Mouse (Mus musculus) olfactory bulb, adult 2 months (tissue): ENCODE measurements around the gene Gm49380. TPM values are rescaled to one million over a fixed set of nuclear protein-coding genes. Genes with fewer than 3 reads are reported as not detected.

Experiments
- H3K27ac ChIP-seq: fragments of 200-500 bp; 2 replicates; pipeline ENCODE4 v1.5.1; 2012; ENCODE audit warnings: low read depth, low read length; ENCODE audit not compliant: insufficient read depth
- H3K4me1 ChIP-seq: fragments of 200-500 bp; 2 replicates; pipeline ENCODE4 v1.6.1; 2012; ENCODE audit warnings: low read length; ENCODE audit not compliant: control insufficient read depth, insufficient read depth
- H3K4me3 ChIP-seq: fragments of 200-500 bp; 2 replicates; pipeline ENCODE4 v1.5.1; 2012; ENCODE audit warnings: mild to moderate bottlenecking, low read depth, low read length, moderate library complexity; ENCODE audit not compliant: insufficient read depth
- CTCF ChIP-seq: fragments of 200-500 bp; IDR thresholded peaks from 2 replicates; pipeline ENCODE4 v1.5.1; 2012; ENCODE audit warnings: low read depth, mild to moderate bottlenecking, low read length, moderate library complexity; ENCODE audit not compliant: insufficient read depth
- POLR2A ChIP-seq: fragments of 200-500 bp; IDR thresholded peaks from 2 replicates; pipeline ENCODE4 v1.6.1; 2012; ENCODE audit warnings: mild to moderate bottlenecking, low read depth, low read length, moderate library complexity; ENCODE audit not compliant: insufficient read depth
- WGBS: fragments of 180-500 bp; shearing (Covaris S2); methylation state at CpG from one replicate; pipeline ENCODE4 v1.1.7; 2018; 5-methylcytosine and 5-hydroxymethylcytosine counted together
- polyA plus RNA-seq: library from polyadenylated mRNA; stranded (reverse); fragments of >200 nt; gene quantifications from 2 replicates; pipeline ENCODE4 v1.2.4, GENCODE M21; 2012; ENCODE audit warnings: low replicate concordance; ENCODE audit not compliant: missing spikeins, insufficient read depth, insufficient read length

Gm49380 gene
- polyA plus RNA-seq, 1 experiment = not detected

DNA sequence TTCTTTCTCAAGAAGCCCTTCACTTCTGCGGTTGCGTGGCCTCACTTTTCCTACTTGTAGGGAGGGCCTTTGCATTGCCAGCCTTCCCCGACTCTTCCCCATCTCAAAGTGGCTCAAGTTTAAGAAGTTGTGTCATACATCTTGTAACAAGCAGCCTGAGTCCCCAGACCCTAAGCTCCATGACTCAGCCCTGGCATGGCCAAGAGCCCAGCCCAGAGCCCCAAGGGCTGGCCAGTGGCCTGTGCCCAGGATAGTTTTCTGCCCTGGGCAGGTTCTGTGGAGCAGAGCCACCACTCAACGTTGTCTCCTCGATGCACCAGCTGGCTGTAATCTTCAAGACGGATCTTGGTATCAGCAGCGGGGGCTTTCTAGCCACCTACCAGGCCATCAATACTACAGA lies 8.4 kb downstream of the Gm49380 start:
- no peak overlapping the region for H3K4me3 ChIP-seq
- no peak overlapping the region for H3K27ac ChIP-seq
- no peak for TF ChIP-seq POLR2A
- TF ChIP-seq CTCF = no peak
- WGBS = 88% methylated on average over 7 of the region's 7 CpGs
- H3K4me1 ChIP-seq = peaks cover 36% of the 10 kb centered on the region

DNA sequence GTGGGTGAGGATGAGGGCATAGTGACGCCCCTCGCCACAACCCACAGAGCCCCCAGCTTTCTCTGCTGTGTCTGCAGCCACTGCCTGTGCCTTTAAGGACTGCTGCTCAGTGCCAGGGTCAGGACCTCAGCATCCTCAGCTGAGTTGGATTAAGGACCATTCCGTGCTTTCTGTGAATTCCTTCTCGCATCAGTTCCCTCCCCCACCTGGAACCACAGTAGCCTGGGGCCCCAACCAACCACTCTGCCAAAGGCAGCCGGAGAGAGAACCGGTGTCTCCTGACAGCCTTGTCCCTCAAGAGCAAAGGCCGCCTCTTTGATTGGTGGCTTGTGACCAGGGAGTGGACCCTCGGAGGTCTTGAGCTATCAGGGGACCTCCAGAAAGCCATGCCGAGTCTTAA lies 11.8 kb downstream of the Gm49380 start, which contains the start of gene Mfrp:
Gene Mfrp (plus strand): TSS at position 240 of the 400 bp plus-strand sequence.
- Histone ChIP-seq H3K4me1 (peaks cover 12% of the 10 kb centered on the region), H3K27ac (no peak within 1 kb of the TSS), H3K4me3 (no peak within 1 kb of the TSS)
- WGBS = 82% methylated on average over 9 of the region's 9 CpGs
- TF ChIP-seq POLR2A (no peak), CTCF (no peak)

DNA sequence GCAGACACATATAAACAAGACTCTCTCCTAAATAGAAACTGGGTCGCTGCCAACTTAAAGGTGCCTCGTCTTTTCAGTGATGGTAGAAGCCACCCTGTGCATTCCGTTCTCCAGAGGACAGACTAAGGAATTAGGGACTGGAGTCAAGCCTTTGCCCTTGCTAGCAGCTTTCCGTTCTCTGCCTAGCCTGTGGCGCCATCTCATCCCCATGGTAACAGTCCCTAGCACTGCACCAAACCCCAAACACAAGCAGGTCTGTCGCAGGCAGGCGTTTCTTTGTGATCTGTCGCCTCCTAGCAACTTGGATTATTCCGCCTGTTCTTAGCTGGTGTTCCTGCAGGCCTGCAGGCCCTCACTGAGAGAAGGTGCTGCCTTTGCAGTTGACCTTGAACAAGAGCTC lies 16.8 kb downstream of the Gm49380 start:
- 19% methylated on average over 9 of the region's 9 CpGs for WGBS
- H3K4me3 ChIP-seq = no peak overlapping the region
- no peak for TF ChIP-seq CTCF
- TF ChIP-seq POLR2A = no peak
- peaks cover 15% of the 10 kb centered on the region for H3K4me1 ChIP-seq
- peak overlapping the region; percentile 96 for H3K27ac ChIP-seq

GRCm38 (mm10) chr9:44095781-44096180 lies 17.5 kb downstream of the Gm49380 start:
- 90% methylated on average over 9 of the region's 9 CpGs for WGBS

DNA sequence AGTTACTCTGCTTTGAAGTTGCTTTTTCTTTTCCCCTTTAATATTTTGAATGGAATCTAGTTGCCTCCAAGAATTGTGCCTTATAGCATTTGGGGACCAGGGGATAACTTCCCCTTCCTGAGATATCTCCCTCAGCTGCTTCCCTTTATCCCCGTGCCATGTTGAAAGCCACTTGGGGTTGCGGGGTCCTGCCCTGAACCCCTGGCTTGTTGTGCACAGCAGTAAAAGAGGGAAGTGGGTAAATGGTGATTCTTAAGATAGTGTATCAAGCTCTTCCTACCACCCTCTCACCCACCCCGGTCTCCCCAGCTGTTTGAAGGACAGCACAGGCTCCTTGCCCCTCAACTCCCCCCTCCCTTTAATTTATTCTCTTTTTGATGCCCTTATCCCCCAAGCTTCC lies 18.6 kb downstream of the Gm49380 start:
- Histone ChIP-seq H3K4me1 (peaks cover 21% of the 10 kb centered on the region), H3K4me3 (no peak overlapping the region), H3K27ac (no peak overlapping the region)
- WGBS = 96% methylated on average over 3 of the region's 3 CpGs
- TF ChIP-seq POLR2A (no peak), CTCF (no peak)

More at GRCm38 (mm10) chr9:44095781-44096180, 17.5 kb downstream of the Gm49380 start:
- TF ChIP-seq CTCF (no peak), POLR2A (no peak)
- Histone ChIP-seq H3K4me3 (no peak overlapping the region), H3K27ac (peak overlapping the region; percentile 96; the same call in 1 of the 2 replicates), H3K4me1 (peaks cover 15% of the 10 kb centered on the region)

- 43% methylated on average over 24 of the region's 24 CpGs for WGBS
- TF ChIP-seq CTCF = peak; percentile 77
- no peak for TF ChIP-seq POLR2A
- Histone ChIP-seq H3K4me3 (no peak overlapping the region), H3K27ac (no peak overlapping the region), H3K4me1 (peaks cover 30% of the 10 kb centered on the region)
Observed at GRCm38 (mm10) chr9:44093612-44094503, 19.4 kb downstream of the Gm49380 start.

- no peak overlapping the region for H3K4me3 ChIP-seq
- no peak overlapping the region for H3K27ac ChIP-seq
- TF ChIP-seq CTCF (no peak), POLR2A (no peak)
- WGBS = 59% methylated on average over 12 of the region's 12 CpGs
- H3K4me1 ChIP-seq = peaks cover 32% of the 10 kb centered on the region
Observed at GRCm38 (mm10) chr9:44088877-44089608, 24.3 kb downstream of the Gm49380 start.

- Histone ChIP-seq H3K4me3 (peak overlapping the region; percentile 46), H3K27ac (peak overlapping the region; percentile 76), H3K4me1 (peaks cover 36% of the 10 kb centered on the region)
- 22% methylated on average over 15 of the region's 15 CpGs for WGBS
- no peak for TF ChIP-seq CTCF
- TF ChIP-seq POLR2A = no peak
Observed at GRCm38 (mm10) chr9:44087761-44088455, 25.4 kb downstream of the Gm49380 start.

- 32% methylated on average over 10 of the region's 10 CpGs for WGBS
- Histone ChIP-seq H3K27ac (peak overlapping the region; percentile 76; the same call in 1 of the 2 replicates), H3K4me1 (peaks cover 37% of the 10 kb centered on the region), H3K4me3 (peak overlapping the region; percentile 46)
- no peak for TF ChIP-seq POLR2A
- TF ChIP-seq CTCF = no peak
Observed at GRCm38 (mm10) chr9:44086960-44087359, 26.3 kb downstream of the Gm49380 start.
